Mouse (Mus musculus) midbrain, embryonic 15.5 days (tissue): ENCODE data around the gene Mast3. TPM values are rescaled to one million over a fixed set of nuclear protein-coding genes. Genes with fewer than 3 reads are reported as not detected.
A peak's percentile ranks its signal among the peaks of the same experiment; 100 is the strongest.

ENCODE experiments used
- ATAC-seq: fragments of 200-750 bp; cut with Nextera tagmentation; replicated peaks from 2 replicates; pipeline ENCODE4 v1.8.0; 2017; ENCODE audit warnings: moderate TSS enrichment
- H3K27ac ChIP-seq: fragments of 300-500 bp; sonication (generic); 2 replicates; pipeline ENCODE4 v1.5.1; 2015; ENCODE audit warnings: mild to moderate bottlenecking, inconsistent platforms
- H3K27me3 ChIP-seq: fragments of 300-500 bp; sonication (generic); replicated peaks from 2 replicates; pipeline ENCODE4 v1.6.1; 2015; ENCODE audit warnings: inconsistent platforms
- H3K36me3 ChIP-seq: fragments of 300-500 bp; sonication (generic); replicated peaks from 2 replicates; pipeline ENCODE4 v1.6.1; 2015; ENCODE audit warnings: inconsistent platforms
- H3K4me1 ChIP-seq: fragments of 300-500 bp; sonication (generic); 2 replicates; pipeline ENCODE4 v1.6.1; 2015; ENCODE audit warnings: inconsistent platforms
- H3K4me2 ChIP-seq: fragments of 300-500 bp; sonication (generic); 2 replicates; pipeline ENCODE4 v1.6.1; 2015; ENCODE audit warnings: inconsistent platforms, mild to moderate bottlenecking, moderate library complexity
- H3K4me3 ChIP-seq: fragments of 300-500 bp; sonication (generic); 2 replicates; pipeline ENCODE4 v1.5.1; 2015; ENCODE audit warnings: mild to moderate bottlenecking, inconsistent platforms
- H3K9ac ChIP-seq: fragments of 300-500 bp; sonication (generic); 2 replicates; pipeline ENCODE4 v1.6.1; 2015; ENCODE audit warnings: mild to moderate bottlenecking, inconsistent platforms
- H3K9me3 ChIP-seq: fragments of 300-500 bp; sonication (generic); 2 replicates; pipeline ENCODE4 v1.6.1; 2016; ENCODE audit warnings: inconsistent platforms
- WGBS: fragments of 180-500 bp; shearing (Covaris S2); methylation state at CpG from one replicate; pipeline ENCODE4 v1.1.7; 2015; ENCODE audit warnings: mixed read lengths; 5-methylcytosine and 5-hydroxymethylcytosine counted together
- microRNA-seq: library from miRNA; unstranded; fragments of <30 nt; microRNA quantifications from one replicate; pipeline ENCODE4, GENCODE M21; 2016
- polyA plus RNA-seq: library from polyadenylated mRNA; unstranded; fragments of >200 nt; fragmentation: Nextera tagmentation; extraction: Ambion mirVana; gene quantifications from 2 replicates; pipeline ENCODE4 v1.2.1, GENCODE M21; 2015

Mast3 gene
- polyA plus RNA-seq, 1 experiment from 2014 or later, result 26.9 TPM

DNA sequence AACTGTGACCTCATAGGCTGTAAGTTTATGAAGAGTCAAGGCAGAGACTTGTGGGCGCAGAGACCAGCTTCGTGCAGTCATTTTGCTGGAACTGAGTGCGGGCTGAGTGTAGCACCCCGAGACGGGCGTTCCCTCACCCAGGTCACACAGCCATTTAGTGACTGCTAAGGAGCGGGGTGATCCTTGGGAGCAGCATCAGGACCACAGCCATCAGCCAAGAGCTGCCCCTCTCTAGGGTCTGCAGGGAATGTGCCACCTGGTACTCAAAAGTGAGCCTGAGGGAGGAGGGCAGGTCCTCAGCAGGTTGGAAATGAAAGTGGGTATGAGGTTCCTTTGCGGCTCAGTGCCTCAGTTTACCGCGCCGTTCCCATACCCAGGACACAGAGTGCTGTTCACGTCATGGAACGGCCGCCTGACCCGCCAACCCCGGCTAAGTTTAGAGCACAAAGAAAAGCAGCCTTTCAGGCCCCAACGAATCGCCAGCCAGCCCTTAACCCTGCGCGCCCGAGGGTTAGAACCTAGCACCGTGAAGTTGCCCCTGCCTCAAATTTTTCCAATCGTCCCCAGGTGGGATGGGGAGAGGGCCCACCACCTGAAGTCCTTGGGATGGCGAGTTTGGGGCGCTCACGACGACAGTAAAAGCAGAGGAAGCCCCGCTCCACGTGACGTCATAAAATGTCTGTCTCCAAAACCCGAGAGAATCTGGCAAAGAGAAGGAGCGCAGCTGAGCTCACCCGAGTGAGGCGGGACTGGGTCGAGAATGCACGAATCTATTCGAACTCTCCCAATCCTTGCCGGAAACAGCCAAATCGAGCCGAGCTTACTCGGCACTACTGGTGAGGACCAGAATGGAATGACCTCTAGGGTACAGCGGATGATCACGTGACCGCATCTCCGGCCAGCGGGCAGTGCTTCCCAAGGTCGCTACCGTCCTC, 60.9 kb downstream of the Mast3 start:
- no peaks in the 10 kb centered on the region for H3K36me3 ChIP-seq
- H3K4me2 ChIP-seq, result peak overlapping the region; percentile 54
- no peaks in the 10 kb centered on the region for H3K9me3 ChIP-seq
- no peak overlapping the region for H3K27ac ChIP-seq
- peak overlapping the region; percentile 35 for H3K4me3 ChIP-seq
- H3K9ac ChIP-seq, result peak overlapping the region; percentile 18
- ATAC-seq, result peak; percentile 15; the same call in 1 of the 2 replicates
- peaks cover 57% of the 10 kb centered on the region for H3K27me3 ChIP-seq
- peaks cover 17% of the 10 kb centered on the region for H3K4me1 ChIP-seq
- WGBS, result 5% methylated on average over 48 of the region's 48 CpGs

DNA sequence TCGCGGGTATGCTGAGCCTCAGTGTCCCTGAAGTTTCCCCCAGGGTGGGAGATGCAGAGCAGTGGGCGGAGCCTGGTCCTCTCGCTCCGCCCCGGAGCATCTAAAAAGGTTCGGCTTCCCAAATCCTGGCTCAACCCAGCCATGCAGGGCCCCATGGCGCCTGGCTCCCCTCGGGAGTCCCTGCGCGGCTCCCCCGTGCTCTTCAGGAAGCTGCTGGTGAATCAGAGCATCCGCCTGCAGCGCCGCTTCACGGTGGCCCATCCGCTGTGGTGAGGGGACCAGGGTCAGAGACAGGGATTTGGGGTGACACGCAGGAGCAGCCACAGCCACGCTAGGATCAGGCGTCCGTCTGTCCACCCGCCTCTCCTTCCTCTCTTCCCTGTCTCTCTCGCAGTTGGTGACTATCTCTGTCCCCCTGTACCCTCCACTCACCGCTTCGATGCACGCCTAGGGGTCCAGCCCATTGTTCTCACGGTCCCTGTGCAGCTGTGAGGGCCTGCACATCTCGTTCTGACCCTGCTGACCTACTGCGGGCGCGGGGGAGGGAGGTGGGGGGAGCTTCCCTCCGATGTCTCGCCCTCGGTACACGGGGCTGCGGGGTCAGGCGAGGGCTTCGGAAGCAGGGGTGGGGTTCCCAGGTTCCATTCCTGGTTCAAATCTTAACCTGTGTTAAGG, 61.7 kb downstream of the Mast3 start:
- peaks cover 53% of the 10 kb centered on the region for H3K27me3 ChIP-seq
- H3K4me2 ChIP-seq, result peak overlapping the region; percentile 54
- H3K36me3 ChIP-seq, result no peaks in the 10 kb centered on the region
- peak overlapping the region; percentile 24 for H3K4me3 ChIP-seq
- H3K9ac ChIP-seq, result peak overlapping the region; percentile 21; the same call in 1 of the 2 replicates
- H3K9me3 ChIP-seq, result no peaks in the 10 kb centered on the region
- WGBS, result 2% methylated on average over 38 of the region's 38 CpGs
- H3K27ac ChIP-seq, result no peak overlapping the region
- no peak; the same call in 1 of the 2 replicates for ATAC-seq
- peaks cover 17% of the 10 kb centered on the region for H3K4me1 ChIP-seq

DNA sequence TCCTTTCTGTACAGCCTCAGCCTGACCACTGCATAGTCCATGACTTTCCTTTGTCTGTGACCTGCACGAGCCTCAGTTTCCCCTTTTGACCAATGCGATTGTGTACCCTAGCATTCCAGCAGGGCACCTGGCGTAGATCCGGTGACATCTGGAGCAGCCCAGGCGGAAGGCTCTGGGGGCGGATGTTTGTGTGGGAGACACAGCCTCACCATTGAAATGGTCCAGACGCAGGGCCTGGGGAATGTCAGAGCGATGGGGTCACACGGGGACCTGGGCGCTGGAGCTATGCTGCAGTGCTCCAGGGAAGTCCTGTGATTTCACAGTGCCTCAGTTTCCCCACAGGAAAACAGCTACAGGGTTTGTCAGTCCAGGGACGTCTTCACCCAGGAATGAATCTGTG, 62.7 kb downstream of the Mast3 start:
- no peak for ATAC-seq
- H3K4me2 ChIP-seq, result no peak overlapping the region
- WGBS, result 77% methylated on average over 11 of the region's 11 CpGs
- no peak overlapping the region for H3K9ac ChIP-seq
- no peak overlapping the region for H3K4me3 ChIP-seq
- peaks cover 17% of the 10 kb centered on the region for H3K4me1 ChIP-seq
- peaks cover 52% of the 10 kb centered on the region for H3K27me3 ChIP-seq
- no peak overlapping the region for H3K27ac ChIP-seq
- H3K36me3 ChIP-seq, result no peaks in the 10 kb centered on the region
- no peaks in the 10 kb centered on the region for H3K9me3 ChIP-seq

DNA sequence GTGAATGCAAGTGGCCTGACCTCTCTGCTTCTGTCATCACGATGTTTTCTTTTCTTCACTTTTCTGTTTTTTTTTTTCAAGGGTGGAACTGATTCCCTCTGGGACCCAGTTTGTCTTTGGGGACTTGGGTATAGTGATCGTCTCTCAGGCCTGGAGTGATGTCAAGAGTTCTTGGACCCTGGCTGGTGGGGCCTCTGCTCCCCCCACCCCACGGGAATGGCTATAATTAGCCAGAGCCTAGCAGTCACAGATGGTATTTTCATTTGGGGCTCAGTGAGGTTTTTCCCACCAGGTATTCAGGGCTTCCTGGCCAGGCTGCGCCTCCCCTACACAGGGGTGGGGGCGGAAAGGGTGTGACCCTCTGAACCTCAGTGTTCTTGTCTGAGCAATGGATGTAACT, 63.2 kb downstream of the Mast3 start:
- WGBS, result 72% methylated on average over 5 of the region's 5 CpGs
- no peak overlapping the region for H3K27ac ChIP-seq
- ATAC-seq, result no peak

DNA sequence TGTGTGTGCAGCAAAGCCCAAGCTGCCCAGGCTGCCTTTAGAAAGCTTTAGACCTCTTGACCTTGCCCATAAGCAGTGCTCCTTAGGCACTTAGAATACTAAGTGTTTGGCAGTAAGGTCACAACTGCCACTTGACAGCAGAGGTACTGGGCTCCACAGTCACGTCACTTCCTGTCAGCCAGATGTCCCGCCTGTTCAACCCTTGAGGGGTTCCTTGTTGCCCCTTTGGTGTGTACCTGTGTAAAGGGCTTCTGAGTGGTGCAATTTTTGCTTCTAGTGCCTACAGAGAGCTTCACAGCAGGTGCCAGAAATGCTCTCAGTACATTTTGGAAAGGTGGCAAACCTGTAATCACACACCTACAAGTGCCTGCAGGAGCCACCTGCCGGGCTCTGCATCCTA, 66.6 kb downstream of the Mast3 start:
- H3K9me3 ChIP-seq, result no peaks in the 10 kb centered on the region
- WGBS, result 79% methylated on average over 3 of the region's 3 CpGs
- ATAC-seq, result no peak
- H3K27ac ChIP-seq, result no peak overlapping the region
- H3K4me3 ChIP-seq, result no peak overlapping the region
- H3K9ac ChIP-seq, result no peak overlapping the region
- no peaks in the 10 kb centered on the region for H3K36me3 ChIP-seq
- peaks cover 4% of the 10 kb centered on the region for H3K4me1 ChIP-seq
- no peak overlapping the region for H3K4me2 ChIP-seq
- peaks cover 19% of the 10 kb centered on the region for H3K27me3 ChIP-seq

More for the DNA sequence above, 63.2 kb downstream of the Mast3 start:
- Histone ChIP-seq H3K27me3 (peaks cover 48% of the 10 kb centered on the region), H3K9ac (no peak overlapping the region), H3K36me3 (no peaks in the 10 kb centered on the region), H3K4me1 (peaks cover 17% of the 10 kb centered on the region), H3K4me3 (no peak overlapping the region), H3K9me3 (no peaks in the 10 kb centered on the region), H3K4me2 (no peak overlapping the region)

DNA sequence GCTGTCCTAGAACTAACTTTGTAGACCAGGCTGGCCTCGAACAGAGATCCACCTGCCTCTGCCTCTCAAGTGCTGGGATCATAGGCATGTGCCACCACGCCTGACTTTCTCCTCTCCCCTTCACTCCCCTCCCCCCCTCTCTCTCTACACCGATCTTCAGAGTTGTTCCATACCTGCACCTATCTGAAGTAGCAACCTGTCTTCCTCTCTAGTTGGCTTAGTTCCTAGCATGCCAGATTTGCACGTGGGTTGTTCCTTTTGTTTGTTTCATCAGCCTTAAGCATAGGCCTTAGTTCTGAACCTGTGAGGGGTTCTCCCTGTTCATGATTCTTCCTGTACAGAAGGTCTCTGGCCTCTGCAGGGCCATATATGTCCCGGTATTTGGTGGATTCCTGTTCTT, 67.1 kb downstream of the Mast3 start:
- Histone ChIP-seq H3K4me3 (no peak overlapping the region), H3K36me3 (no peaks in the 10 kb centered on the region), H3K4me1 (no peaks in the 10 kb centered on the region), H3K27ac (no peak overlapping the region), H3K9ac (no peak overlapping the region), H3K4me2 (no peak overlapping the region), H3K9me3 (no peaks in the 10 kb centered on the region), H3K27me3 (peaks cover 14% of the 10 kb centered on the region)
- ATAC-seq, result no peak
- WGBS, result 72% methylated on average over 5 of the region's 5 CpGs

DNA sequence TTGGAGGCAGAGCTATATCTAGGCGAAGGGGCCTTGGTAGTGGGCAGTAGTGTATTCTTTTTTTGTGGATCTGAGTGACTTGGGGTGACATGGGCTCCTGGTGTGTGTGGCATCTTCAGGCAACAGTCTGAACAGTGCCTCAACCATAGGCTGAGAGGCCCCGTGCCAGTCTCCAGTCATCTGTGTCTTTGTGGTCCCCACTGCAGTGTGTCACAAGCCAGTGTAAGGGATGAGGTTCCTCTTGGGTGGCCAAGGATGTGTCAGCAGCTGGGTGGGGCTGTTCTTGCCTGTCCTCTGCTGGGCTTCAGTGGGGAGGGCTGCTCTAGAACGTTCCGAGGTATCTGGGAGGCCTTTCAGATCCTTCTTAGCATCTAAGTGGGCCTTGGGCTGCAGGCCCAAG, 73.9 kb downstream of the Mast3 start:
- H3K27ac ChIP-seq, result no peak overlapping the region
- no peak overlapping the region for H3K4me2 ChIP-seq
- H3K9me3 ChIP-seq, result no peaks in the 10 kb centered on the region
- ATAC-seq, result no peak
- no peak overlapping the region for H3K9ac ChIP-seq
- no peaks in the 10 kb centered on the region for H3K36me3 ChIP-seq
- 90% methylated on average over 4 of the region's 4 CpGs for WGBS
- H3K27me3 ChIP-seq, result peaks cover 43% of the 10 kb centered on the region
- H3K4me1 ChIP-seq, result 0 out of 2 replicates have a peak, but pooled peaks cover 4% of the 10 kb centered on the region
- H3K4me3 ChIP-seq, result no peak overlapping the region

DNA sequence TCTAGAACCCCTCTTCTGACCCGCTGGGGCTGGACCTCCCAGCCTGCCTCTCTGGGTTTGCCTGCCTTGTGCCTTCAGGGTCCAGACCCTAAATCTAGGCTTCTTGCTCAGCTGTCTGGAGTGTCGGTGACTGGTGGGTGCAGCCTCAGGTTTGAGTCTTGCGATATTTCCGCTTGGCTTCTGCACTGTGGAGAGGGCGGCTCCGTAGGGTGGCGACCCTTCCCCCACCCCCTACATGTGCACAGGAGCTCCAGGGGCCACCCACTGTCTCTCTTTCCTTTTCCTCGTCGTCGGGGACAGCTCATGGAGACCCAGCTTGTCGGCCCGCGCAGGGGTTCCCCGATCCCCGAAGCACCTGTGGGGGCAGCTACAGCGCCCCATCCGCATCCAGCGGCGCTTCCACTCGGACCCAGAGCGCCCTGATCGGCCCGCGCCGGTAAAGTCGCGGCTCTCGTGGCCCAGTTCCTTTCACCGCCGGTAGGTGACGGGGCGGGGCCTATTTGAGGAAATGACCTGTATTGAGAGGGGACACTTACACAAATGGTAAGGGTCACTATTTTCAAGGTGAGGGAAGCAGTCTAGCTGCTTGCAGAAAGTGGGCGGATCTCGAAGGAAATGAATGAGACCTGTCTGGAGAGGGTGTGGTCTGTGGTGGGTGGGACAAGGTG, 74.9 kb downstream of the Mast3 start:
- 6% methylated on average over 34 of the region's 34 CpGs for WGBS
- no peaks in the 10 kb centered on the region for H3K36me3 ChIP-seq
- 0 out of 2 replicates have a peak overlapping the region, but pooled peaks have one; percentile 20 for H3K4me3 ChIP-seq
- H3K4me2 ChIP-seq, result peak overlapping the region; percentile 44
- no peaks in the 10 kb centered on the region for H3K9me3 ChIP-seq
- H3K27ac ChIP-seq, result no peak overlapping the region
- H3K4me1 ChIP-seq, result 0 out of 2 replicates have a peak, but pooled peaks cover 4% of the 10 kb centered on the region
- no peak for ATAC-seq
- H3K27me3 ChIP-seq, result peaks cover 45% of the 10 kb centered on the region
- no peak overlapping the region; the same call in 1 of the 2 replicates for H3K9ac ChIP-seq

Small RNA genes lying within 50 kb of the gene (microRNA-seq; reads per million reads assigned to microRNA genes)
- gene Mir7240, result 1.8 reads per million, percentile 2 among the genes with 10 or more reads in this experiment

Other genes with a start within 250 kb of the Mast3 start
- 175 and 176 TPM in 2 replicates for gene Isyna1, start 210.7 kb downstream of the Mast3 start, polyA plus RNA-seq
- 175 and 189 TPM in 2 replicates for gene Ssbp4, start 196.2 kb downstream of the Mast3 start, polyA plus RNA-seq
- gene Lrrc25, start 188.9 kb downstream of the Mast3 start, polyA plus RNA-seq, result 1.2 and 1.6 TPM in 2 replicates
- 0.13 and 0.19 TPM in 2 replicates for gene Gdf15, start 172.6 kb downstream of the Mast3 start, polyA plus RNA-seq
- gene Pgpep1, start 144.7 kb downstream of the Mast3 start, polyA plus RNA-seq, result 70.1 and 74.5 TPM in 2 replicates
- gene Lsm4, start 131.8 kb downstream of the Mast3 start, polyA plus RNA-seq, result 175 and 193 TPM in 2 replicates
- gene Jund, start 106.1 kb downstream of the Mast3 start, polyA plus RNA-seq, result 83.0 and 94.4 TPM in 2 replicates
- gene Iqcn, start 101.6 kb downstream of the Mast3 start, polyA plus RNA-seq, result 0.05 and 0.14 TPM in 2 replicates
- gene Gm3336, start 86.5 kb downstream of the Mast3 start, polyA plus RNA-seq, result not detected in 2 replicates
- gene Pde4c, start 81.3 kb downstream of the Mast3 start, polyA plus RNA-seq, result 0.15 and 0.46 TPM in 2 replicates
- 473 and 487 TPM in 2 replicates for gene Rab3a, start 50.4 kb downstream of the Mast3 start, polyA plus RNA-seq
- gene Mpv17l2, start 44.1 kb downstream of the Mast3 start, polyA plus RNA-seq, result 36.6 and 38.4 TPM in 2 replicates
- gene Pik3r2, start 28.3 kb downstream of the Mast3 start, polyA plus RNA-seq, result 113 TPM in 2 replicates
- gene Il12rb1, start 3.4 kb upstream of the Mast3 start, polyA plus RNA-seq, result 0.10 and 0.36 TPM in 2 replicates
- 8.1 and 8.6 TPM in 2 replicates for gene Arrdc2, start 34.7 kb upstream of the Mast3 start, polyA plus RNA-seq
- gene Kcnn1, start 58.2 kb upstream of the Mast3 start, polyA plus RNA-seq, result 19.0 and 20.6 TPM in 2 replicates
- gene Ccdc124, start 68.9 kb upstream of the Mast3 start, polyA plus RNA-seq, result 173 and 180 TPM in 2 replicates
- gene Slc5a5, start 87.7 kb upstream of the Mast3 start, polyA plus RNA-seq, result 1.9 and 2.0 TPM in 2 replicates
- gene Rpl18a, start 92.4 kb upstream of the Mast3 start, polyA plus RNA-seq, result 2,076 and 2,093 TPM in 2 replicates
- 69.2 and 69.9 TPM in 2 replicates for gene Map1s, start 100.9 kb upstream of the Mast3 start, polyA plus RNA-seq